Mouse (Mus musculus): ENCODE data around the gene Prkca.
"Not testable (repeated sequence)": the region's sequence is repeated elsewhere in the genome, so short reads cannot be mapped to it uniquely, and the experiment has no call there.

The Prkca gene

GRCm38 (mm10) chr11:108119785-108120184 lies 223.9 kb downstream of the Prkca start:
- no peak for DNase-seq (ENCODE audit: low read depth, low spot score)

GRCm38 (mm10) chr11:108118814-108119213 lies 224.9 kb downstream of the Prkca start:
- no peak for DNase-seq (ENCODE audit: low read depth, low spot score)

DNA sequence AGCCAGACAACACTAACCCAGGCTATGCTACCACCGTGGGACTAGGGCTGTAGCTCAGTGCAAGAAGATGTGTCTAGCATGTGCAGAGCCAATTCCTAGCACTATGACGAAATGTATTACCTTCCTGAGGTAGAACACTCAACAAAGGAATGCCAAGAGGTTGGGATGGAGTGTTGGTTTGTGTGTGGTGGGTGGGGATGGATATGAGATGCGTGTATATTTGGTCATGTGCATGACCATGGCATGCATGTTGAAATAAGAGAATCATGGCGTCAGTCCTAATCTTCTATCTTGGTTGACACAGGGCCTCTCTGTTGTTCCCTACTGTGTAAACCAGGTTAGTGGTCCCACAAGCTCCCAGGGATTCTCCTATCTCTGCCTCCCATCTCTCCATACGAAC lies 225.5 kb downstream of the Prkca start:
- no peak for DNase-seq (ENCODE audit: low read depth, low spot score)

DNA sequence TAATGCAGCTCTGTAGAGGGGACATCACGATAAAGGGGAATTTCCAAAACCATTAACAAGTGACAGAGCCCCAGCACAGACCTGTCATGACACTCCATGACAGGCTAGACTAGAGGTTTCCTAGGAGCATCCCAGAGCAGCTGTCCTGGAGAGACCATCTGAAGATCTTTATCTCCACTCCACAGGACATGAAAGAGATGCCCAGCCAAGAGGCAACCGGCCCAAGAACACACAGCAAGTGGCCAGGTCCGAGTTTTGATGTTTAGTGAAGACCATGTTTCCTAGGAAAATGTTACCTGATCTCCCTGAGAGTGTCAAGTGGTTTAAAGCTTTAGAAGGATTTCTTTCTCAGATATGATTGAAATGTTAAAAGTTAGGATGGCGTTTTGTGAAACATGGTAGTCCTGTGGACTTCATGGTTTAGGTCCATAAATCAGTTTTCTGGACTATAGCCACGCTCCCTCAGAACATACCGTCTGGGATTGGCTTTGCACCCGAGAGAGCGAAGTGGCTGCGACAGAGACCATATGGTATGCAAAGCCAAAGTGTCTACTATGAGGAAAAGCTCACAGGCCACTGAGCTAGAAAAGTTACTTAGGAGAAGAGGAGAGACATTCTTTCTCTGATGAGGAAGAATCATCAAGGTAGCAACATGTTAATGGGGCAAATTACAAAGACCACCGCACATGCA lies 226.2 kb downstream of the Prkca start:
- no peak for DNase-seq (ENCODE audit: low read depth, low spot score)

GRCm38 (mm10) chr11:108114091-108114490 lies 229.6 kb downstream of the Prkca start:
- DNase-seq (ENCODE audit: low read depth, low spot score) = no peak

- DNase-seq (ENCODE audit: low read depth, low spot score) = no peak
These were observed 231.3 kb downstream of the Prkca start for GRCm38 (mm10) chr11:108112437-108112836.

DNA sequence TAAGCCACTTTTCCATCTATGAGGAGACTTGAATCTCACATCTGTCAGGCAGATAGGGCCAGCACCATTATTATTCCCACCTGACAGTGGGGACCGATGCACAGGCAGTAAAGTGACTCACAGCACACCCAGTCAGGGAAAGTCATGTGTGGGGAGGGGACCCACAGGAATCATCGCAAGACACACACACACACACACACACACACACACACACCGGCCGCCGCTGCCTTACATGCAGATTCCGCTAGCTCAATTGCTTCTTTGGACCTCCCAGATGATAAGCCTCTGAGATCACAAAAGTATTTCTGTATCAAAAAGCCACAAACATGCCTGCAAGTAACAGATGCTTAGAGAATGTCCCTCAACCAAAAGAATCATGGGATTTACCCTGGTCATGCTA lies 239.6 kb downstream of the Prkca start:
- no peak for DNase-seq (ENCODE audit: low read depth, low spot score)

DNA sequence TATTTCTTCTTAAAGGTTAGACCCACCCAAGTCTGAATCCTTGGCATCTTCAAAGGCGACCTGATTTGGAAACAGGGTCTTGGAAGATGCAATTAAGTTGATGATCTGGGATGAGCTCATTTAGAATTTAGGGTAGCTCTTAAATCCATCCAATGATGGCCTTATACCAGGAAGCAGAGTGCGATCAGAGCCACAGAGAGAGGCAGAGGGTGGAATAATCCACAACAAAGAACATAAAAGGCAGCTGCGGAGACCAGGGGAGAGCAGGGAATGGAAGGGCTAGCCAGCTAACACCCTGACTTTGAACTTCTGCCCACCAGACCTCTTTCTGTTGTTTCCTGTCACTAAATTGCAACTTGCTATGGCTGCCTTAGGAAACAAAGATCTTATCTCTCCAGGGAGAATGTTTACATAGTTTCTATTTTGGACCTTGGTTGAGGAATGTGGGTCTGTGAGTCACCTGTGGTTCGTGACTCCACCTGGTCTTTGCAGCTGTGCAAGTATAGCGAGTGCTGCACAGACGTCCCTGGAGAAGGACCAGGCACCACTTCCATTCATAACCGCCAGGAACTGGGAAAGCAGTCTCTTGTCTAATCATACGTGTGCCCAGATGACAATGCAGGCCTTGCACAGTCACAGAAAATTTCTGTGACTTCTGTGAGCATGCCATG lies 242.3 kb downstream of the Prkca start:
- no peak for DNase-seq (ENCODE audit: low read depth, low spot score)

GRCm38 (mm10) chr11:108098306-108098705 lies 245.4 kb downstream of the Prkca start:
- no peak for DNase-seq (ENCODE audit: low read depth, low spot score)

GRCm38 (mm10) chr11:108094796-108095195 lies 248.9 kb downstream of the Prkca start:
- DNase-seq (ENCODE audit: low read depth, low spot score) = no peak

DNA sequence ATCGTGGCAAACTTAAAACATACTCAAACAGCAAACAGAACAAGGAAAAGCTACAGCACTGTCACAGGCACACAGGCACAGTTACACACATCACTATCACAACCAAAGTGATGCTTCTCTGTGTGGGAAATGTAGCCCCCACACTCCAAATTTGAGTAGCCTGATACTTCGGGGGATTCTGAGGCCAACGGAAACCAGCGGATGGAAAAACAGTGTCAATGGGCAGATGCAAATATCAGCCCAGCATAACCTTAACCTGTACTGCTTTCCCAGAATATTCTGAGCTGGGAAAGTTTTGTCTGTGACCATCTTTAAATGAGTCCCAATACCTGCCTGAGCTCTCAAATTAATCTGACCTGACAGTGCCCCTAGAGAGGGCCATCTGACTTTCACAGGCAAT lies 250.5 kb downstream of the Prkca start:
- DNase-seq (ENCODE audit: low read depth, low spot score) = no peak

GRCm38 (mm10) chr11:108091238-108091637 lies 252.5 kb downstream of the Prkca start:
- DNase-seq (ENCODE audit: low read depth, low spot score) = no peak

DNA sequence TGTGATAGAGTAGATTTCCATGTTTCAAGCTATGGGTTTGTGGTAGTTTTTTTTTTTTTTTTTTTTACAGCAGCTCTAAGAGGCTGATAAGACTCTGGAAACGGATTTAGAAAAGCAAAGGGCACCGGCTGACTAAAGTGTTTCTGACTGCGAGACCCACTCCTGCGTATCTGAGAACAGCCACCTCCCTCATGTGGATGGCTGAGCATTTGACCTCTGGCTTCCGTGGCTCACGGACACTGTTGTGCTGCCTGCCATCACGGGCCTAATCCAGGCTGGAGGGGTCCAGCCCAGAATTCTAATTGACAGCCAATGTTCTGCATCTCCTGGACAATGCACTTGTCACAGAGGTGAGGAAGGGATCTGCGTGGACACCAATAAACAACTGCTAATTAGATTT lies 253.0 kb downstream of the Prkca start:
- no peak for DNase-seq (ENCODE audit: low read depth, low spot score)

DNA sequence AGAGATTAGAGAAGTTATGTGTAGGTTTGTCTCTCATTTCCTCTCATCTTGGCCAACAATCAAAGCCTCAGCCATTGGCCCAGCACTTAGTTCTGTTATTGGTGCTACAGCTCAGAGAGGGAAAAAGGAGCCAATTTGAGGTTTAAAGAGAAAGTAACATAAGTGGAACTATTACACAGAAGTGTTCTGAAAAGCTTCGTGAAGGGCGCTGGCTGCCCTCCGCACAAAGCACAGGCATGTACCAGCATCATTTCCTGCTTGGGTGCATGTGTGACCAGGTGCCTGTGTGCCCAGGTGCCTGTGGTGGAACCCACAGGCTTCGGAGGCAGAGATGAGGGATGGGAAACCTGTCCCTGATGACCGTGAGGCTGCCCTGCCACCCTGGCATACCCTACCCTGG lies 255.7 kb downstream of the Prkca start:
- DNase-seq (ENCODE audit: low read depth, low spot score) = no peak

- DNase-seq (ENCODE audit: low read depth, low spot score) = not testable (repeated sequence)
These were observed 256.5 kb downstream of the Prkca start for GRCm38 (mm10) chr11:108087105-108087700.

DNA sequence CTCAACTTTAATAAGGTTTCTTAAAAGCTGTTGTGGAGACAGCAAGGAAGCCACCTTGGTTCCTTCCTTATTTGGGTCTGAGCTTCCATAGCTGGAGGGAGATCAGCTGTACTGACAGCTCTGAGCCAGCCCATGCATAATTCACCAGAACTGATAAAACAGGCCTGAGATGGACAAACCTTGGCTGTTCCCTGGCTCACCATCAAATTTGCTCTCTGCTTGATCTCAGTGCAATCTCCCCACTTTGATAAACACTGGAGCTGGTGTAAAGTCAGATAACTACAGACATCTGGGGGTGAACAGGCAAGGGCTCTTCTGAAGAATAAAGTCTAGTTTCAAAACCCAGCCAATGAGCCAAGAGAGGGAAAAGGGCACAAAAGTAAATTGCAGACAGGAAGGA lies 261.1 kb downstream of the Prkca start:
- DNase-seq (ENCODE audit: low read depth, low spot score) = no peak

DNA sequence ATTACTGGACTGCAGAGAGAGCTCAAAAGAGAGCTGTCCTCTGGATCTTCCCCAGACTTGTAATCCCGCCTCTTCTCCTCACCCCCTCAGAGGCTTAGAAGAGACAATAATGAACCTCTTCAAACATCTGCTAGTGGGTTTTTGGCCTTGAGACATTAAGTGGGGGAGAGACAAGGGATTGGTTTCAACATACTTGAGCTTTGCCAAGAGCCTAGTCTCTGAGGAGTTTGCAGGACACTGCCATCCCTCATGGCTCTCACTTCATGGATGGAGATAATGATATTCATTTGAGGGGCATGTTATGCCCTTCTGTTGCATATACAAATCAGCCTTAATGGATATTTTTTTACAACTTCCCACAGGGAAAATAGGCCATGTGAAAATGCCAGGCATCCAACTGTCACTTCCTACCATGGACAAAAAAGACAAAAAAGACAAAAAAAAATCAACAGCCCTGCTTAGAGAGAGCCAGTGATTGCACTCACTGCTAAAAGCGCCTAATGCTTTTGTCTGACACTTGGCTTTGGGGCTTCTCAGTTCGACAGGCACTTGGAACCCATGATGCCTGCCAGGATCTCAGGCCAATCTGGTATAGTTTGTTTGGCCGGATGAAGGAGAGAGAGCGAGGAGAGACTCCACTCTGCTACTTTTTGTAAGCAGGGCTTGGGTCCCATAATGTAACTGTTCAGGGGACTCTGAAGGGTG lies 263.6 kb downstream of the Prkca start:
- no peak for DNase-seq (ENCODE audit: low read depth, low spot score)

GRCm38 (mm10) chr11:108079454-108079853 lies 264.3 kb downstream of the Prkca start:
- DNase-seq (ENCODE audit: low read depth, low spot score) = no peak

DNA sequence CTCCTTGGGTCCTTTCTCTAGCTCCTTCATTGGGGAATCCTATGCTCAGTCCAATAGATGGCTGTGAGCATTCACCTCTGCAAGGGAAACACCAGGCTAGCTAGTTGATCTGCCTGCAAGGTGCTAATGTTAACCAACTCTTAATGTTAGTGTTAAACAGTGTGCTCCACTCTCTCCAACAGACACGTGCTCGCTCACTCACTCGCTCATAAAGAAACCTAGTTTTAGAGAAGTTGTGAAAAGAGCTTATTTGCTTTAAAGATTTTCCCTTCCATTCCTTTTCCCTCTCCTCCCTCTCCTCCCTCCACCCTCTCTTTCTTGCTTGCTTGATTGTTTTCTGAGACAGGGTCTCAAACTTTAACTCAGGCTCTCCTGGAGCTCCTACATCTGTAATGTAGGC lies 266.2 kb downstream of the Prkca start:
- no peak for DNase-seq (ENCODE audit: low read depth, low spot score)

DNA sequence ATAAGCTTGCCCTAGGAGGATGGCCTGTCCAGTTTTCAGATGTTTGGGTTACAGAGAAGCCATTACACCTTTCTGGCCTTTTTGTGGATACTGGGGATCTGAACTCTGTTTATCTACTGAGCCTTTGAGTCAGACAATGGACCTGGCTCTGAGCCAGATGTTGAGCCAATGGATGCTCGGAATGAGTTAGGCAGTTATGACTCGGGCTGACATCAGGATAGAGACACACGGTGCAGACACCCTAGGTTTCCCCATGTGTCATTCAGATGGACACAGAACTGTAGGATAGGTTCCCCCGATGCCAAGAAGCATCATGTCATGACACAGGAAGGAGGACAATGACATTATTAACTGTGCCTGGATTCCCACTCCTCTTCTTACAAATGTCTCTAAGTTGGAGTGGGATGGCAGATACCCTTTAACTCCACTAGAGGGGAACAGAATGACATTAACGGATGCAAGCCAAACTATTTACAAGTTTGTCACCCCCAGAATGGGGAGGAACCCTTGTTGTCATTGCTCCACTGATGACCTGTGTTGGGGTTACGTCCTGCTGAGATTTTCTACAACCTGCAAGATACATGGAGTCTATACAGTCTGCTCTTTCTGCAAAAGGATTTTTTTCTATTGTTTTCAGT lies 271.0 kb downstream of the Prkca start:
- no peak for DNase-seq (ENCODE audit: low read depth, low spot score)

DNA sequence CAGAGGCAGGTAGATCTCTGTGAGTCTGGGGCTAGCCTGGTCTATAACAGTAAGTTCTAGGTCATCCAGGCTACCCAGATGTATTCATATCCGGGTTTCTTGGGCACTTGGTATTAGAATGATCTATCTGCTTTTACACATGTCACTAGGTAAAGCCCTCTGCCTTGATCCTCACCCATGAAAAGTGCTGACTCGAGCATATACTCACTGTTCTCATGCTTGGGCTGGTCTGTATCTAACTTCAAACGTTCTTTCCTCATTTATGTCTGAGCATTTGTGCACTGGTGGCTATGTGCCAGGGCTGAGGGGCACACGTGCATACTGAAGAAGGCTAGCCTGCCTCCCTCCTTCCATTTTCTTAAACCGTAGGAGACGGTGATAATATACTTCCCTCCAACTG lies 272.5 kb downstream of the Prkca start:
- DNase-seq (ENCODE audit: low read depth, low spot score) = no peak

- DNase-seq (ENCODE audit: low read depth, low spot score) = no peak
These were observed 273.7 kb downstream of the Prkca start for GRCm38 (mm10) chr11:108070038-108070437.

Data from WW6 (cell line).